Mouse (Mus musculus) WW6 (cell line): ENCODE data around the gene Nckap1l.
"Not testable (repeated sequence)": the region's sequence is repeated elsewhere in the genome, so short reads cannot be mapped to it uniquely, and the experiment has no call there.

ENCODE experiments used
- DNase-seq: peaks from one replicate; pipeline ENCODE4 v3.0.0-alpha.2; 2013; ENCODE audit warnings: low read depth, low spot score

Gene Nckap1l

GRCm38 (mm10) chr15:103453551-103454218, at the start of gene Nckap1l:
TSS of gene Nckap1l (plus strand) at chr15:103453794.
- DNase-seq = no peak

- DNase-seq = not testable (repeated sequence)
Observed at GRCm38 (mm10) chr15:103405586-103405985, 48.0 kb upstream of the Nckap1l start.

GRCm38 (mm10) chr15:103427017-103427416, 26.6 kb upstream of the Nckap1l start:
- DNase-seq = no peak

- no peak for DNase-seq
Observed at GRCm38 (mm10) chr15:103430241-103430640, 23.4 kb upstream of the Nckap1l start, which contains the start of gene Gtsf1. TSS of gene Gtsf1 (minus strand) at chr15:103430470.

- DNase-seq = not testable (repeated sequence)
Observed at GRCm38 (mm10) chr15:103445966-103446365, 7.6 kb upstream of the Nckap1l start.

GRCm38 (mm10) chr15:103448369-103448768, 5.2 kb upstream of the Nckap1l start, which contains the start of gene Gtsf2:
TSS of gene Gtsf2 (minus strand) at chr15:103448469.
- DNase-seq = no peak

GRCm38 (mm10) chr15:103454449-103454848, 855 bp downstream of the Nckap1l start:
- DNase-seq = no peak

GRCm38 (mm10) chr15:103462539-103463261, 9.1 kb downstream of the Nckap1l start:
- DNase-seq = no peak

- no peak for DNase-seq
Observed at GRCm38 (mm10) chr15:103471488-103472194, 18.0 kb downstream of the Nckap1l start.

- no peak for DNase-seq
Observed at GRCm38 (mm10) chr15:103472265-103472664, 18.7 kb downstream of the Nckap1l start.

GRCm38 (mm10) chr15:103473182-103473581, 19.6 kb downstream of the Nckap1l start:
- DNase-seq = no peak

GRCm38 (mm10) chr15:103473769-103474168, 20.2 kb downstream of the Nckap1l start:
- DNase-seq = no peak

GRCm38 (mm10) chr15:103479080-103479606, 25.5 kb downstream of the Nckap1l start:
- no peak for DNase-seq

GRCm38 (mm10) chr15:103480129-103480528, 26.5 kb downstream of the Nckap1l start:
- DNase-seq = no peak

GRCm38 (mm10) chr15:103482488-103482887, 28.9 kb downstream of the Nckap1l start:
- DNase-seq = no peak

GRCm38 (mm10) chr15:103484490-103484889, 30.9 kb downstream of the Nckap1l start:
- no peak for DNase-seq

GRCm38 (mm10) chr15:103485106-103485505, 31.5 kb downstream of the Nckap1l start:
- no peak for DNase-seq

- no peak for DNase-seq
Observed at GRCm38 (mm10) chr15:103486658-103487057, 33.1 kb downstream of the Nckap1l start.

GRCm38 (mm10) chr15:103488336-103488735, 34.7 kb downstream of the Nckap1l start:
- no peak for DNase-seq

GRCm38 (mm10) chr15:103496204-103497140, 42.9 kb downstream of the Nckap1l start:
- no peak for DNase-seq

GRCm38 (mm10) chr15:103498157-103498556, 44.6 kb downstream of the Nckap1l start:
- no peak for DNase-seq
